Mouse (Mus musculus) intestine, embryonic 16.5 days (tissue): ENCODE measurements around the gene H2afj. TPM values are rescaled to one million over a fixed set of nuclear protein-coding genes. Genes with fewer than 3 reads are reported as not detected.
"Not testable (repeated sequence)": the region's sequence is repeated elsewhere in the genome, so short reads cannot be mapped to it uniquely, and the experiment has no call there.

Source experiments
- ATAC-seq: fragments of 200-750 bp; cut with Nextera tagmentation; 2 replicates; pipeline ENCODE4 v1.8.0; 2017; ENCODE audit warnings: moderate TSS enrichment, moderate library complexity
- H3K27ac ChIP-seq: fragments of 300-500 bp; sonication (generic); 2 replicates; pipeline ENCODE4 v1.5.1; 2014; ENCODE audit warnings: mild to moderate bottlenecking, low read length
- H3K27me3 ChIP-seq: fragments of 300-500 bp; sonication (generic); replicated peaks from 2 replicates; pipeline ENCODE4 v1.6.1; 2014; ENCODE audit warnings: low read length, control low read depth, mixed read lengths; ENCODE audit not compliant: control insufficient read depth, insufficient read depth
- H3K36me3 ChIP-seq: fragments of 300-500 bp; sonication (generic); 2 replicates; pipeline ENCODE4 v1.6.1; 2014; ENCODE audit warnings: low read length, control low read depth; ENCODE audit not compliant: control insufficient read depth, insufficient read depth
- H3K4me1 ChIP-seq: fragments of 300-500 bp; sonication (generic); 2 replicates; pipeline ENCODE4 v1.6.1; 2014; ENCODE audit warnings: low read length, control low read depth, mixed read lengths; ENCODE audit not compliant: control insufficient read depth, insufficient read depth
- H3K4me2 ChIP-seq: fragments of 300-500 bp; sonication (generic); 2 replicates; pipeline ENCODE4 v1.6.1; 2014; ENCODE audit warnings: low read depth, low read length, control low read depth
- H3K4me3 ChIP-seq: fragments of 300-500 bp; sonication (generic); 2 replicates; pipeline ENCODE4 v1.5.1; 2014; ENCODE audit warnings: mild to moderate bottlenecking, low read length
- H3K9ac ChIP-seq: fragments of 300-500 bp; sonication (generic); 2 replicates; pipeline ENCODE4 v1.6.1; 2014; ENCODE audit warnings: low read depth, low read length
- H3K9me3 ChIP-seq: fragments of 300-500 bp; sonication (generic); 2 replicates; pipeline ENCODE4 v1.6.1; 2016; ENCODE audit warnings: low read length, control low read depth; ENCODE audit not compliant: control insufficient read depth
- WGBS: fragments of 180-500 bp; shearing (Covaris S2); extraction: QIAGEN DNeasy Blood & Tissue Kit; methylation state at CpG from one replicate; pipeline ENCODE4 v1.1.7; 2014; 5-methylcytosine and 5-hydroxymethylcytosine counted together
- polyA plus RNA-seq: library from polyadenylated mRNA; unstranded; fragments of >200 nt; fragmentation: Nextera tagmentation; extraction: Ambion mirVana; gene quantifications from 2 replicates; pipeline ENCODE4 v1.2.1, GENCODE M21; 2015

Gene H2afj
- polyA plus RNA-seq, 1 experiment from 2014 or later, result 222 TPM

DNA sequence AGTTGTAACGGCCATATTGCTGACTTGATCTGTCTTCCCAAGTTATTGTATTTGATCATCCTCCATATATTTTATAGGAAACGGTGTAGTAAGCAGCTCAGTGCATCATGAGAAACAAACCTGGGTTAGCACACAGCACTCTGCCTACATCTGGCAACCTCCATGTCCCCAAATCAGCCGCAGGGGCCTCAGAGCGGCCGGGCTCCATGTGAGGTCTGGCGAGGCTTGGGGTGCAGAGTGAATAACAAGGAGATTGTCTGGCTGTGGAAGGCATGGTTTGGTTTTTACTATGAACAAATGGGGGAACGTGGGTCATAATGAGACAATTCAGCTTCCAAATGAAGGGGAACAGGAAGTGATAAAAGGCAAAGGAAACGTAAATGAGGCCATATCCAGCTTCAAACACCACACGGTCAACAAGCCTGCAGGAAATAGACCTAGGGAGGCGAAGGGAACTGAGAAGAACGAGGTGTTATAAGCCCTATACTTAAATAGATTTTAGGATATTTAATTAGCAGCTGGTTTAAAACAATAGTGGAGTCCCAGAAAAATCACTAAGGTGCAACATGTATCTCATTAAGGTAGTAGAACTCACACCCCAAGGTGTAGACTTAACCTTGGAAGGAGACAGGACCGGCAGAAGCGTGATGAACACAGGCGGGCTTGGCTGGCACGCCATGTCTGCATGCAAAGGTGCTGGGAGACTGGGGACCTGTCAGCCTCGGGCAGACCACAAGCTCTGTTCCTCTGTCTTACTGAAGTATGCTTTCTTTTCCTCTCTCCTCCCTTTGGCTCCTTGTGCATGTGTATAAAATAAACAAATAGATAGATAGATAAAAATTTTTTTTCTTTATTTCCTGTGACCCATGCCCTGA, 14.9 kb upstream of the H2afj start:
- ATAC-seq, result no peak
- peaks cover 10% of the 10 kb centered on the region for H3K4me1 ChIP-seq
- no peaks in the 10 kb centered on the region for H3K36me3 ChIP-seq
- H3K9me3 ChIP-seq, result no peaks in the 10 kb centered on the region
- peak overlapping the region; percentile 92 for H3K4me2 ChIP-seq
- H3K9ac ChIP-seq, result peak overlapping the region; percentile 68
- H3K27me3 ChIP-seq, result no peaks in the 10 kb centered on the region
- WGBS, result 33% methylated on average over 16 of the region's 16 CpGs
- H3K27ac ChIP-seq, result peak overlapping the region; percentile 13; the same call in 1 of the 2 replicates
- peak overlapping the region; percentile 47 for H3K4me3 ChIP-seq

DNA sequence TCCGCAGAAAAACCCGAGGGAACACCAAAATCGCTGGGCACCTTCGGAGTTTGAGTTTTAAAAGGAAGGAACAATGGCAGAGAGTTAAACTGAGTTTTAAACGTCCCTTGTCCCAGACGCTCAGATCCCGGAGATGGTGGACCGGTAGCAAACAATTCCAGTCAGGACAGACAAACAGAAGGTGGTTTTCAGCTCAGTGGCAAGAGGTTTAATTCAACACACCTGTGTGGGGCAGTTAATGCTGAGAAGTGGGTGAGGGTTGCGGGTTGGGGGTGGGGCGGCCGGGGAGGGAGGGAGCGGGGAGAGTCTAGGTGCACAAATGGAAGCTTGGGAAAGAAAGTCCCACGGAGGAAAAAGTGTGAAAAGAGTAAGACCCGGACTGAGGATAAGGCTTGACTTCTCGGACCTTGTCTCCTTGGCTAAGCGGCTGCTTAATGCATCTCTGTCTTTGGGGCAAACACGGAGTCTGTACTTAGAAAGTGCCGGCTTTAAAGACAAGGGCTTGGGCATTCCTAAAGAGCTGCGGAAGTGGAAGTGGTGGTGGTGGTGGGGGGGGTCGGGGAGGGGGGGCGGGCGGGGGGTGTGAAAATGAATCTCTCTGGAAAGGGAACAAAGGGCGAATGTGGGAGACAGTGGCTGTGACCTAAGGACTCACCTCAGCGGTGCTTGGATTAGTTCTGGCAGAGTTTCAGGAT, 14.1 kb upstream of the H2afj start:
- H3K9ac ChIP-seq, result peak overlapping the region; percentile 68
- no peaks in the 10 kb centered on the region for H3K27me3 ChIP-seq
- peak overlapping the region; percentile 40 for H3K27ac ChIP-seq
- H3K4me2 ChIP-seq, result peak overlapping the region; percentile 92
- H3K4me3 ChIP-seq, result peak overlapping the region; percentile 47
- H3K4me1 ChIP-seq, result peaks cover 10% of the 10 kb centered on the region
- under 1% methylated on average over 22 of the region's 24 CpGs for WGBS
- H3K36me3 ChIP-seq, result no peaks in the 10 kb centered on the region
- no peaks in the 10 kb centered on the region for H3K9me3 ChIP-seq
- peak; percentile 51 for ATAC-seq

- H3K4me1 ChIP-seq, result peaks cover 10% of the 10 kb centered on the region
- H3K27ac ChIP-seq, result no peak overlapping the region
- no peak overlapping the region for H3K9ac ChIP-seq
- no peak for ATAC-seq
- no peak overlapping the region for H3K4me2 ChIP-seq
- no peaks in the 10 kb centered on the region for H3K9me3 ChIP-seq
- no peaks in the 10 kb centered on the region for H3K27me3 ChIP-seq
- no peaks in the 10 kb centered on the region for H3K36me3 ChIP-seq
- no peak overlapping the region for H3K4me3 ChIP-seq
- WGBS, result 53% methylated on average over 1 of the region's 1 CpGs
Measured at GRCm38 (mm10) chr6:136795110-136795509, 12.9 kb upstream of the H2afj start.

DNA sequence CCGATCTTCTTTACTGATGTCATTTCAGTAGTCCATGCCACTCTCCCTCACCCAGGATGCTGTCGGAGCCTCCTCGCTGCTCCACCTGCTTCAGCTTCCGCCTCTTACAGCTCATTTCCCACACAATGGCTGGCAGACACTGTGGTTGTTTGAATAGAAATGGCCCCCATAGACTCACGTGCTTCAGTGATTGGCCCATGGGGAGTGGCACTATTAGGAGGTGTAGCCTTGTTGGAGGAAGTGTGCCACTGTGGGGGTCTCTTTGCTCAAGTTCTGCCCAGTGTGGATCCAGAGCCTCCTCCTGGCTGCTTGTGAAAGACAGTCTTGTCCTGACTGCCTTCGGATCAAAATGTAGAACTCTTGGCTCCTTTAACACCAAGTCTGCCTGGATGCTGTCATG, 12.2 kb upstream of the H2afj start:
- Histone ChIP-seq H3K4me1 (peaks cover 10% of the 10 kb centered on the region), H3K4me3 (no peak overlapping the region), H3K36me3 (no peaks in the 10 kb centered on the region), H3K4me2 (no peak overlapping the region), H3K27me3 (no peaks in the 10 kb centered on the region), H3K27ac (no peak overlapping the region), H3K9me3 (no peaks in the 10 kb centered on the region), H3K9ac (no peak overlapping the region)
- ATAC-seq, result no peak
- WGBS, result 70% methylated on average over 6 of the region's 6 CpGs

- not testable (repeated sequence) for H3K4me2 ChIP-seq, H3K36me3 ChIP-seq, H3K27ac ChIP-seq, H3K9me3 ChIP-seq, H3K4me3 ChIP-seq, H3K27me3 ChIP-seq, H3K4me1 ChIP-seq, H3K9ac ChIP-seq
- ATAC-seq, result peak; percentile 55; the same call in 1 of the 2 replicates
- 91% methylated on average over 3 of the region's 3 CpGs for WGBS
Measured at GRCm38 (mm10) chr6:136797874-136798693, 10.0 kb upstream of the H2afj start.

- H3K9me3 ChIP-seq, result no peaks in the 10 kb centered on the region
Measured at GRCm38 (mm10) chr6:136800710-136801109, 7.3 kb upstream of the H2afj start.

GRCm38 (mm10) chr6:136801274-136801673, 6.8 kb upstream of the H2afj start:
- Histone ChIP-seq H3K9ac (no peak overlapping the region), H3K4me2 (no peak overlapping the region), H3K36me3 (no peaks in the 10 kb centered on the region), H3K27ac (no peak overlapping the region), H3K27me3 (no peaks in the 10 kb centered on the region), H3K9me3 (no peaks in the 10 kb centered on the region), H3K4me3 (no peak overlapping the region), H3K4me1 (peaks cover 8% of the 10 kb centered on the region)
- 67% methylated on average over 6 of the region's 6 CpGs for WGBS
- no peak for ATAC-seq

More at GRCm38 (mm10) chr6:136800710-136801109, 7.3 kb upstream of the H2afj start:
- no peak for ATAC-seq
- Histone ChIP-seq H3K36me3 (no peaks in the 10 kb centered on the region), H3K4me3 (no peak overlapping the region), H3K27me3 (no peaks in the 10 kb centered on the region), H3K4me2 (no peak overlapping the region), H3K4me1 (peaks cover 8% of the 10 kb centered on the region), H3K9ac (no peak overlapping the region), H3K27ac (no peak overlapping the region)
- 85% methylated on average over 8 of the region's 8 CpGs for WGBS

DNA sequence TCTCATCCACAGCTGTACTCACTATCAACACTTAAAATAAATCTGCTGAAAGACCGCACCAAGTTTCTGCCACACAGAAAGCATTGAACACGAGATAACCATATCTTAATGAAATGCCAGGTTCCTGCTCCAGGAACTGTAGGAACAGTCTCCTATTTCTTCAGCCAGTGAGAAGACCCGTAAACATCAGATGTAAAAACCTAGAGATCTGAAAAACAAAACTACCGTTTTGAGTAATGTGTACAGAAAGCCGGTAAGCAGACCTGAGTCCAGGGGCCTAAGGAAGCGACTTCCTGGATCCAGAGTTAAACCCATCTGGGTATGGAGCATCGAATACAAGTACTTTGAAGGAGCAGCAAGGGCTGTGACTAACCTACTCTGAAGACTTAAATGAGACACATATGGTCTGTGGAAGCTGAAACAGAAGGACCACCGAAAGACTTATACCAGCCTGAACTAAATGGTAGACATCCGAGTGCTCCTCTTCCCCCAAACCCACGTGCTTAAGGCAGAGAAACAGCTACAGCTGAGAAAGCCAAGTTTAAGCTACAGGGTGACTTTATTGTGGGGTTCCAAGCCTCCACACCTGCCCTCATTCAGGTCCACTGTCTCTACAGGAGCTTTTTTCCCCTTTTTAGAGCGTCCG, 4.8 kb upstream of the H2afj start:
- Histone ChIP-seq H3K4me1 (peaks cover 13% of the 10 kb centered on the region), H3K36me3 (no peaks in the 10 kb centered on the region), H3K27me3 (no peaks in the 10 kb centered on the region), H3K9me3 (no peaks in the 10 kb centered on the region), H3K27ac (peak overlapping the region; percentile 100), H3K4me3 (peak overlapping the region; percentile 81), H3K4me2 (peak overlapping the region; percentile 88), H3K9ac (peak overlapping the region; percentile 98)
- ATAC-seq, result 0 out of 2 replicates have a peak, but pooled peaks have one; percentile 4
- 15% methylated on average over 12 of the region's 12 CpGs for WGBS
